Mouse (Mus musculus): ENCODE results near the gene Mapk6.

DNA sequence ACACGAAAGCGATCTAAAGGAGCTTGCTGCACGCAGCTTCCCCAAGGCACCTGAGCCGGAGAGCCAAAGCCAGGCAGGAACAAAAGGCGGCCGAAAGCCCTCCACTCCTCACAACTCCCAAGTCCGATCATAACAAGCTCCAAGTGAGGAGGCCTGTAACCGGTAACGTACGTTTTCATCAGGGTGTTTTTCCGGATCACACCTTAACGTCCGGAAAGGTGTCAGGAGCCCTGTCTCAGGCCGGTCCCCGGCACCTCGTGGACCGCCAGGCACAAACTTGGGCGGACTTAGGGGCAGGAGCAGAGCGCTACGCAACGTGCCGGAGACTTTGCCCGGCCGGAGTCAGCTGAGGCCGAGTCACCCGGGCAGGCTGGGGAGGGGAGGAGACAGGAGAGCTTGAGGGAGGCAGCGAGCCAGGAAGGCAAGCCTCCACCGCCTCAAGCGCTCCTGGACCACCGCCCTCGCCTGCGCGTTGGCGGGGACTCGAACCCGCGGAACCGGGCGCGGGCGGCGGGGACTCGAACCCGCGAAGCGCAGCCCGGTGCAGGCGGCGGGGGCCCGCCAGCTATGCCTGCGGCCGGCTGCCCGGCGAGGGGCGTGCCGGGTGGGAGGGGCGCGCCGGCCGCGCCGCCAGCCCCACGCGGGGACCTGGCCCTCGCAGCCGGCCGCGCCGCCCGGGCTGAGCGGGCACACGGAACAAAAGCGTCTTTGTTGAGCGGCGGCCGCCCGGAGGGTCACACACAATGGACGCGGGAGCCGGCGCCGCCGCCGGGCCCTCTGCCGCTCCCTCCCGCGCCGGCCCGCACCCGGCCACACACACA lies 564 bp downstream of the Mapk6 start:
- TF ChIP-seq CTCF (conservative IDR thresholded peaks at IDR 0.05; ENCODE audit: low read length) (no peak), NANOG (IDR thresholded peaks at IDR 0.05; ENCODE audit: borderline replicate concordance, low read length) (no peak)

Measured in E14TG2a.4 (cell line).